Mouse (Mus musculus) cerebellum, adult 9-11 months (tissue): ENCODE data around the gene Yjefn3.
A peak's percentile ranks its signal among the peaks of the same experiment; 100 is the strongest.

Experiments
- DNase-seq: peaks from one replicate; pipeline ENCODE4 v3.0.0; 2022

Yjefn3 gene

GRCm38 (mm10) chr8:69906260-69906659 is 3.7 kb upstream of the Yjefn3 start:
- DNase-seq, result no peak

GRCm38 (mm10) chr8:69904096-69904495 is 1.6 kb upstream of the Yjefn3 start:
- peak; percentile 63 for DNase-seq

- peak; percentile 100 for DNase-seq
These were observed 591 bp upstream of the Yjefn3 start for GRCm38 (mm10) chr8:69903063-69903542.

GRCm38 (mm10) chr8:69901484-69902162 is 889 bp downstream of the Yjefn3 start:
- DNase-seq, result peak; percentile 96

GRCm38 (mm10) chr8:69900895-69901451 is 1.5 kb downstream of the Yjefn3 start:
- peak; percentile 64 for DNase-seq

GRCm38 (mm10) chr8:69899876-69900275 is 2.6 kb downstream of the Yjefn3 start:
- DNase-seq, result no peak

GRCm38 (mm10) chr8:69897857-69898256 is 4.7 kb downstream of the Yjefn3 start:
- DNase-seq, result no peak

- no peak for DNase-seq
These were observed 6.6 kb downstream of the Yjefn3 start for GRCm38 (mm10) chr8:69895772-69896451.

- DNase-seq, result no peak
These were observed 7.6 kb downstream of the Yjefn3 start for GRCm38 (mm10) chr8:69894836-69895332.

GRCm38 (mm10) chr8:69893863-69894262 is 8.6 kb downstream of the Yjefn3 start:
- DNase-seq, result peak; percentile 52

- no peak for DNase-seq
These were observed 11.7 kb downstream of the Yjefn3 start for GRCm38 (mm10) chr8:69890813-69891241.

GRCm38 (mm10) chr8:69888902-69889301 is 13.6 kb downstream of the Yjefn3 start:
- DNase-seq, result no peak

- no peak for DNase-seq
These were observed 14.2 kb downstream of the Yjefn3 start for GRCm38 (mm10) chr8:69888244-69888866.

GRCm38 (mm10) chr8:69887289-69888243 is 14.9 kb downstream of the Yjefn3 start, which contains the start of gene Cilp2:
TSS of gene Cilp2 (minus strand) at chr8:69887687.
- no peak for DNase-seq

- no peak for DNase-seq
These were observed 18.4 kb downstream of the Yjefn3 start for GRCm38 (mm10) chr8:69884141-69884540.

- DNase-seq, result no peak
These were observed 19.5 kb downstream of the Yjefn3 start for GRCm38 (mm10) chr8:69882833-69883600.

- no peak for DNase-seq
These were observed 20.3 kb downstream of the Yjefn3 start for GRCm38 (mm10) chr8:69882021-69882756.

GRCm38 (mm10) chr8:69881261-69881865 is 21.1 kb downstream of the Yjefn3 start:
- peak; percentile 5 for DNase-seq

- DNase-seq, result no peak
These were observed 21.7 kb downstream of the Yjefn3 start for GRCm38 (mm10) chr8:69880841-69881240.

- DNase-seq, result no peak
These were observed 22.8 kb downstream of the Yjefn3 start for GRCm38 (mm10) chr8:69879678-69880077.
